Mouse (Mus musculus) skeletal muscle tissue, adult 2 months (tissue): Measurements from ENCODE around the gene Brca2.

Experiments
- DNase-seq: peaks from one replicate; pipeline ENCODE4 v3.0.0-alpha.2; 2012; ENCODE audit warnings: low read depth, low spot score

Brca2 gene

GRCm38 (mm10) chr5:150598202-150599119 lies 76.0 kb downstream of the Brca2 start:
- DNase-seq = no peak

DNA sequence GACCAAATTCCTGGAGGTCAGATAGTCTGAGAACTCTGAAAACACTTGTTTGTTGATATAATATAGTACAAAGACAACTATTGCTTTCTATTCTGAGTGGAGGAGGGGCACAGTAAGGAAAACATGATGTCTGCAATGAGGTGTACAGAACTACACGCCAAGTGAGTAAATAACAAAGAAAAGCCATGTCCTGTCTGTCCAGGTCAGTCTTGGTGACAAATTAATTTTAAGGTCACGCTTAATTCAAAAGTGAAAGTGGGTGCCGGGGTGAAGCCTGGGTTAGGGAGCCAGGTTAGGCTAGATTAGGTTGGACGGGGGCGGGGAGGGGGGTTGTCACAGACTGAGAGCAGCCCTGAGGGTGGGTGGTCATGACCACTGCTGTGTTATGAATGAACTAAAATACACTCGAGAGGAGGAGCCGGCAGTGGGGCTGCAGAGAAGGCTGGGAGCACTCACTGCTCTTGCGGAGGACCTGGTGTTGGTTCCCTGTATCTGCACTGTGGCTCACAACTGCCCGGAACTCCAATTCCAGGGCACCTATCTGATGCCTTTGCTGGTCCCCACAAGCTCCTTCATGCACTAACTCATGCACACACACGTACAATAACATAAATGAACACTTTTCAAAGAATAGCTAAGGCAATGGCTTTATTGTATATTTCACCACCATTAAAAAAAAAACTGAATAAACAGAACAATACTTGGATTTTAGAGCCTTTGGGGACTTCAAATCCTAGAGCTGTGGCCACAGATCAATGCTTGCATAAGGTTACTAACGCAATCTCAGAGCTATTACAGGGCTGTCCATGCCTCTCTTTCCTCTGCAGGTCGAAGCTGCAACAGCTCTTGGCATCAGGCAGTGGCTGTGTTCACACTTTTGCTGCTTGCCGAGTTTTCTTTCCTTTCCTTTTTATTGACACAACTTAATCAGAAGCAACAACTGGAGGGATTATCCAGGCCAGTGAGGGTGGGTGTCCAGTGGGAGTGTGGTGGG lies 77.2 kb downstream of the Brca2 start:
- no peak for DNase-seq

- no peak for DNase-seq
Measured at GRCm38 (mm10) chr5:150600554-150601440, 78.4 kb downstream of the Brca2 start.

GRCm38 (mm10) chr5:150601441-150602230 lies 79.2 kb downstream of the Brca2 start:
- no peak for DNase-seq

DNA sequence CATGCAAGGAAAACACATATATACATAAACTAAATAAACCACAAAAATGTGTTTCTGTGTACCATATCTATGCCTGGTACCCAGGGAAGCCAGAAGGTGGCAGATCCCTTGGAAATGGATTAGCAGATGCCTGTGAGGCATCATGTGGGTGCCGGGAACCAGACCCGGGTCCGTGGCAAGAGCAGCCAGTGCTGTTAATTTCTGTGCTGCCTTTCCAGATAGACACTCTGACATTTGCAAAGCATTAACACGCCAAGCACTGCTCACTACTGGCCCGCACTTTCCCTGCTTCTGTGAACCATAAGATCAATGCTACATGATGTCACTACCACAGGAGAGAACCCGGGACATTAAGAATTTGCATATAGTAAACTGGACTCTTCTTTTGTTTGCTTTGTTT lies 83.7 kb downstream of the Brca2 start:
- no peak for DNase-seq

DNA sequence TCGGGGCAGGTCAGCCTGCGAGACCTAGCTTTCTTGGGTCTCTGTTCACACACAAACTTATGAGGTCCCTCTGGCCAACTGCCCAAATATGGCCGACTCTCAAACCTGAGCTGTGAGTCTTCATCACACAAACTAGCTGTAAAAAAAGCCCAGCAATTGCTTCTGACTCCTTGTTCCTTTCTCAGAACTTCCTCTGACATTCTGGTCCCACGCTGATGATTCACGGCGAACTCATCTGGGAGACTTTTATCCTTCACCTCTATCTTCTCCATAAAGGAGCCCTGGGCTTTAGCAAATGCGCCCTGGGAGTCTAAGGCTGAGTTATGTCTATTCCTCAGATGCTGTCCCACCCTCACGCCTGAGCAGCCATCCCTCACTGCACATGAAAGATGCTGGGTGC lies 85.2 kb downstream of the Brca2 start:
- DNase-seq = no peak

GRCm38 (mm10) chr5:150611136-150611535 lies 88.7 kb downstream of the Brca2 start:
- DNase-seq = no peak

GRCm38 (mm10) chr5:150611697-150612096 lies 89.3 kb downstream of the Brca2 start:
- no peak for DNase-seq

GRCm38 (mm10) chr5:150614054-150614453 lies 91.6 kb downstream of the Brca2 start:
- DNase-seq = no peak

DNA sequence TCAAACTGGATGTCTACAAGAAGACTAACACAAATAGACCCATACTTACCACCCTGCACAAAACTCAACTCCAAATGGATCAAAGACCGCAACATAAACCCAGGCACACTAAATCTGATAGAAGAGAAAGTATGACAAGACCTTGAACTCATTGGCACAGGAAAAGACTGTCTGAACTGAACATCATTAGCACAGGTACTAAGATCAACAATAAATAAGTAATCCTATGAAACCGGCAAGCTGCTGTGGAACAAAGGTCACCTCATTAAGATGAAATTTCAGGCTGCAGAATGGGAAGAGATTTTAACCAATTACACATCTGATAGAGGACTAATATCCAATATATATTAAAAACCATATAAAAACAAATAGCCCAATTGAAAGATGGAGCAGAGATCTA lies 93.8 kb downstream of the Brca2 start:
- no peak for DNase-seq

- no peak for DNase-seq
Measured at GRCm38 (mm10) chr5:150616731-150617130, 94.3 kb downstream of the Brca2 start.

GRCm38 (mm10) chr5:150618599-150619355 lies 96.3 kb downstream of the Brca2 start:
- DNase-seq = no peak
